Mouse (Mus musculus): ENCODE results near the gene Rpl19. TPM values are rescaled to one million over a fixed set of nuclear protein-coding genes. Genes with fewer than 3 reads are reported as not detected.

The Rpl19 gene
- polyA plus RNA-seq, 1 experiment from 2014 or later = 970 TPM

- Histone ChIP-seq H3K4me2 (replicated peaks; ENCODE audit: low read depth, low read length) (peak within 1 kb of the TSS; percentile 82), H3K27ac (ENCODE audit: low read depth, low read length) (no peak within 1 kb of the TSS), H3K36me3 (ENCODE audit: control insufficient read depth, insufficient read depth, low read length) (no peaks in the 10 kb centered on the region), H3K27me3 (ENCODE audit: control insufficient read depth, insufficient read depth, low read length) (peaks cover 27% of the 10 kb centered on the region), H3K9me3 (ENCODE audit: control insufficient read depth, low read length) (no peaks in the 10 kb centered on the region), H3K4me3 (ENCODE audit: low read depth, low read length) (peak within 1 kb of the TSS; percentile 92), H3K9ac (ENCODE audit: low read depth, low read length) (peak within 1 kb of the TSS; percentile 34; the same call in 1 of the 2 replicates), H3K4me1 (replicated peaks; ENCODE audit: control insufficient read depth, insufficient read depth, low read length) (peaks cover 2% of the 10 kb centered on the region; the same call in 1 of the 2 replicates)
- ATAC-seq (ENCODE audit: low FRiP score) = no peak
- WGBS = 4% methylated on average over 56 of the region's 74 CpGs
- peak; percentile 58 for DNase-seq (ENCODE audit: low spot score)
Observed at GRCm38 (mm10) chr11:97985727-97986677, 40.5 kb upstream of the Rpl19 start, which contains the start of gene Plxdc1. TSS of gene Plxdc1 (minus strand) at chr11:97986444.

GRCm38 (mm10) chr11:97986738-97987465 lies 39.6 kb upstream of the Rpl19 start:
- H3K4me2 ChIP-seq (replicated peaks; ENCODE audit: low read depth, low read length) = peak overlapping the region; percentile 82
- no peak overlapping the region for H3K9ac ChIP-seq (ENCODE audit: low read depth, low read length)
- no peaks in the 10 kb centered on the region for H3K36me3 ChIP-seq (ENCODE audit: control insufficient read depth, insufficient read depth, low read length)
- peaks cover 27% of the 10 kb centered on the region for H3K27me3 ChIP-seq (ENCODE audit: control insufficient read depth, insufficient read depth, low read length)
- ATAC-seq (ENCODE audit: low FRiP score) (no peak), DNase-seq (ENCODE audit: low spot score) (no peak)
- H3K4me3 ChIP-seq (ENCODE audit: low read depth, low read length) = peak overlapping the region; percentile 92
- H3K9me3 ChIP-seq (ENCODE audit: control insufficient read depth, low read length) = no peaks in the 10 kb centered on the region
- 0 out of 2 replicates have a peak, but pooled peaks cover 2% of the 10 kb centered on the region for H3K4me1 ChIP-seq (replicated peaks; ENCODE audit: control insufficient read depth, insufficient read depth, low read length)
- H3K27ac ChIP-seq (ENCODE audit: low read depth, low read length) = no peak overlapping the region
- WGBS = 34% methylated on average over 11 of the region's 17 CpGs

- Histone ChIP-seq H3K4me1 (replicated peaks; ENCODE audit: control insufficient read depth, insufficient read depth, low read length) (0 out of 2 replicates have a peak, but pooled peaks cover 2% of the 10 kb centered on the region), H3K36me3 (ENCODE audit: control insufficient read depth, insufficient read depth, low read length) (no peaks in the 10 kb centered on the region), H3K9me3 (ENCODE audit: control insufficient read depth, low read length) (no peaks in the 10 kb centered on the region), H3K27me3 (ENCODE audit: control insufficient read depth, insufficient read depth, low read length) (peaks cover 27% of the 10 kb centered on the region), H3K27ac (ENCODE audit: low read depth, low read length) (peak overlapping the region; percentile 85), H3K4me3 (ENCODE audit: low read depth, low read length) (peak overlapping the region; percentile 92), H3K9ac (ENCODE audit: low read depth, low read length) (peak overlapping the region; percentile 86), H3K4me2 (replicated peaks; ENCODE audit: low read depth, low read length) (peak overlapping the region; percentile 56)
- ATAC-seq (ENCODE audit: low FRiP score) (peak; percentile 82), DNase-seq (ENCODE audit: low spot score) (peak; percentile 96)
- WGBS = under 1% methylated on average over 42 of the region's 42 CpGs
Observed at GRCm38 (mm10) chr11:97987551-97988526, 38.7 kb upstream of the Rpl19 start.

GRCm38 (mm10) chr11:97988530-97989096 lies 37.9 kb upstream of the Rpl19 start:
- Histone ChIP-seq H3K9me3 (ENCODE audit: control insufficient read depth, low read length) (no peaks in the 10 kb centered on the region), H3K4me1 (replicated peaks; ENCODE audit: control insufficient read depth, insufficient read depth, low read length) (0 out of 2 replicates have a peak, but pooled peaks cover 2% of the 10 kb centered on the region), H3K27me3 (ENCODE audit: control insufficient read depth, insufficient read depth, low read length) (peaks cover 27% of the 10 kb centered on the region), H3K9ac (ENCODE audit: low read depth, low read length) (peak overlapping the region; percentile 86), H3K4me2 (replicated peaks; ENCODE audit: low read depth, low read length) (peak overlapping the region; percentile 54), H3K36me3 (ENCODE audit: control insufficient read depth, insufficient read depth, low read length) (no peaks in the 10 kb centered on the region), H3K27ac (ENCODE audit: low read depth, low read length) (peak overlapping the region; percentile 85), H3K4me3 (ENCODE audit: low read depth, low read length) (peak overlapping the region; percentile 92)
- under 1% methylated on average over 26 of the region's 26 CpGs for WGBS
- ATAC-seq (ENCODE audit: low FRiP score) (peak; percentile 87), DNase-seq (ENCODE audit: low spot score) (peak; percentile 92)

- peak; percentile 81 for DNase-seq (ENCODE audit: low spot score)
- Histone ChIP-seq H3K4me1 (replicated peaks; ENCODE audit: control insufficient read depth, insufficient read depth, low read length) (peaks cover 4% of the 10 kb centered on the region), H3K4me2 (replicated peaks; ENCODE audit: low read depth, low read length) (peak overlapping the region; percentile 79), H3K27me3 (ENCODE audit: control insufficient read depth, insufficient read depth, low read length) (0 out of 2 replicates have a peak, but pooled peaks cover 2% of the 10 kb centered on the region), H3K27ac (ENCODE audit: low read depth, low read length) (no peak overlapping the region), H3K9ac (ENCODE audit: low read depth, low read length) (peak overlapping the region; percentile 40; the same call in 1 of the 2 replicates), H3K4me3 (ENCODE audit: low read depth, low read length) (peak overlapping the region; percentile 42), H3K9me3 (ENCODE audit: control insufficient read depth, low read length) (no peaks in the 10 kb centered on the region), H3K36me3 (ENCODE audit: control insufficient read depth, insufficient read depth, low read length) (no peaks in the 10 kb centered on the region)
- peak; percentile 50 for ATAC-seq (ENCODE audit: low FRiP score)
- 6% methylated on average over 13 of the region's 13 CpGs for WGBS
Observed at GRCm38 (mm10) chr11:97994539-97995100, 31.9 kb upstream of the Rpl19 start.

- WGBS = 1% methylated on average over 26 of the region's 26 CpGs
- Histone ChIP-seq H3K4me3 (ENCODE audit: low read depth, low read length) (peak within 1 kb of the TSS; percentile 42), H3K9me3 (ENCODE audit: control insufficient read depth, low read length) (no peaks in the 10 kb centered on the region), H3K9ac (ENCODE audit: low read depth, low read length) (peak within 1 kb of the TSS; percentile 40; the same call in 1 of the 2 replicates), H3K27me3 (ENCODE audit: control insufficient read depth, insufficient read depth, low read length) (peaks cover 2% of the 10 kb centered on the region; the same call in 1 of the 2 replicates), H3K4me2 (replicated peaks; ENCODE audit: low read depth, low read length) (peak within 1 kb of the TSS; percentile 79), H3K4me1 (replicated peaks; ENCODE audit: control insufficient read depth, insufficient read depth, low read length) (peaks cover 4% of the 10 kb centered on the region), H3K27ac (ENCODE audit: low read depth, low read length) (no peak within 1 kb of the TSS), H3K36me3 (ENCODE audit: control insufficient read depth, insufficient read depth, low read length) (no peaks in the 10 kb centered on the region)
- DNase-seq (ENCODE audit: low spot score) = peak; percentile 53
- peak; percentile 70 for ATAC-seq (ENCODE audit: low FRiP score)
Observed at GRCm38 (mm10) chr11:97995564-97996288, 30.8 kb upstream of the Rpl19 start, which contains the start of gene Arl5c. TSS of gene Arl5c (minus strand) at chr11:97996181.

- H3K27me3 ChIP-seq (ENCODE audit: control insufficient read depth, insufficient read depth, low read length) = peaks cover 5% of the 10 kb centered on the region; the same call in 1 of the 2 replicates
- H3K9ac ChIP-seq (ENCODE audit: low read depth, low read length) = no peak overlapping the region
- H3K36me3 ChIP-seq (ENCODE audit: control insufficient read depth, insufficient read depth, low read length) = no peaks in the 10 kb centered on the region
- peaks cover 4% of the 10 kb centered on the region for H3K4me1 ChIP-seq (replicated peaks; ENCODE audit: control insufficient read depth, insufficient read depth, low read length)
- DNase-seq (ENCODE audit: low spot score) (no peak), ATAC-seq (ENCODE audit: low FRiP score) (no peak)
- H3K4me3 ChIP-seq (ENCODE audit: low read depth, low read length) = no peak overlapping the region
- H3K27ac ChIP-seq (ENCODE audit: low read depth, low read length) = no peak overlapping the region
- WGBS = 72% methylated on average over 1 of the region's 1 CpGs
- H3K4me2 ChIP-seq (replicated peaks; ENCODE audit: low read depth, low read length) = no peak overlapping the region
- H3K9me3 ChIP-seq (ENCODE audit: control insufficient read depth, low read length) = no peaks in the 10 kb centered on the region
Observed at GRCm38 (mm10) chr11:97996691-97997090, 29.8 kb upstream of the Rpl19 start.
